Mouse (Mus musculus): Measurements from ENCODE around the gene Paqr9. TPM values are rescaled to one million over a fixed set of nuclear protein-coding genes. Genes with fewer than 3 reads are reported as not detected.
A peak's percentile ranks its signal among the peaks of the same experiment; 100 is the strongest.

Paqr9 gene
- polyA plus RNA-seq, 1 experiment from 2014 or later = 0.17 TPM

DNA sequence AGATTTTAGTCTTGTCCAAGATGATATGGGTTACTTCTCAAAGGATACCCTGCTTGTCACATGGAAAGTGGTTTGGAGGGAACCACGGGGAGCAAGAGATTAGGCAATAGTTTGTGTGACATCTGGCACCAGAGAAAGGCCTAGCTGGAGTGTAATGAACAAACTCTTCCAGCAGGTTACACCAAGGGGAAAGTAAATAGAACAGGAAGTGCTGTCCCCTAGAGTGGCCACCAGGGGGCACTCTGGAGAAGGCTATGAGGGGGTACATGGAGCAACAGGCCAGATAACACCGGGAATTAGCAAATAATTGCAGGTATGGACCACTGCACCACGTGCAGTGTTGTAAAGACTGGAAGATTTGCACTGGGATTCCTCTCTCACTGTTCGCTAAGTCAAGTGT lies 19.0 kb upstream of the Paqr9 start:
- H3K4me3 ChIP-seq (ENCODE audit: low read depth, low read length) = no peak overlapping the region
- 56% methylated on average over 4 of the region's 4 CpGs for WGBS
- no peak overlapping the region for H3K4me2 ChIP-seq (ENCODE audit: low read depth, severe bottlenecking)
- no peaks in the 10 kb centered on the region for H3K9me3 ChIP-seq (ENCODE audit: control insufficient read depth, low read length)
- H3K36me3 ChIP-seq (ENCODE audit: control insufficient read depth, insufficient read depth, low read length) = no peaks in the 10 kb centered on the region
- no peaks in the 10 kb centered on the region for H3K4me1 ChIP-seq (ENCODE audit: control insufficient read depth, insufficient read depth, low read length)
- no peak overlapping the region for H3K9ac ChIP-seq (ENCODE audit: low read length)
- H3K27ac ChIP-seq (replicated peaks; ENCODE audit: low read depth, low read length) = no peak overlapping the region
- ATAC-seq (ENCODE audit: insufficient number of reproducible peaks, low FRiP score, low TSS enrichment, low read depth) (no peak), DNase-seq (ENCODE audit: low spot score) (peak; percentile 70)
- H3K27me3 ChIP-seq (ENCODE audit: control insufficient read depth, insufficient read depth, low read length) = no peaks in the 10 kb centered on the region

GRCm38 (mm10) chr9:95541208-95541607 lies 18.2 kb upstream of the Paqr9 start:
- Histone ChIP-seq H3K27me3 (ENCODE audit: control insufficient read depth, insufficient read depth, low read length) (no peaks in the 10 kb centered on the region), H3K27ac (replicated peaks; ENCODE audit: low read depth, low read length) (no peak overlapping the region), H3K9me3 (ENCODE audit: control insufficient read depth, low read length) (no peaks in the 10 kb centered on the region), H3K4me2 (ENCODE audit: low read depth, severe bottlenecking) (no peak overlapping the region), H3K4me3 (ENCODE audit: low read depth, low read length) (no peak overlapping the region), H3K4me1 (ENCODE audit: control insufficient read depth, insufficient read depth, low read length) (no peaks in the 10 kb centered on the region), H3K9ac (ENCODE audit: low read length) (no peak overlapping the region), H3K36me3 (ENCODE audit: control insufficient read depth, insufficient read depth, low read length) (no peaks in the 10 kb centered on the region)
- ATAC-seq (ENCODE audit: insufficient number of reproducible peaks, low FRiP score, low TSS enrichment, low read depth) = no peak
- DNase-seq (ENCODE audit: low spot score) = no peak

- no peaks in the 10 kb centered on the region for H3K4me1 ChIP-seq (ENCODE audit: control insufficient read depth, insufficient read depth, low read length)
- H3K4me3 ChIP-seq (ENCODE audit: low read depth, low read length) = no peak overlapping the region
- no peak overlapping the region for H3K9ac ChIP-seq (ENCODE audit: low read length)
- DNase-seq (ENCODE audit: low spot score) = no peak
- ATAC-seq (ENCODE audit: insufficient number of reproducible peaks, low FRiP score, low TSS enrichment, low read depth) = no peak
- no peaks in the 10 kb centered on the region for H3K9me3 ChIP-seq (ENCODE audit: control insufficient read depth, low read length)
- WGBS = 77% methylated on average over 15 of the region's 15 CpGs
- no peaks in the 10 kb centered on the region for H3K27me3 ChIP-seq (ENCODE audit: control insufficient read depth, insufficient read depth, low read length)
- H3K27ac ChIP-seq (replicated peaks; ENCODE audit: low read depth, low read length) = no peak overlapping the region
- no peaks in the 10 kb centered on the region for H3K36me3 ChIP-seq (ENCODE audit: control insufficient read depth, insufficient read depth, low read length)
- no peak overlapping the region for H3K4me2 ChIP-seq (ENCODE audit: low read depth, severe bottlenecking)
Observed at GRCm38 (mm10) chr9:95541650-95542432, 17.6 kb upstream of the Paqr9 start.

DNA sequence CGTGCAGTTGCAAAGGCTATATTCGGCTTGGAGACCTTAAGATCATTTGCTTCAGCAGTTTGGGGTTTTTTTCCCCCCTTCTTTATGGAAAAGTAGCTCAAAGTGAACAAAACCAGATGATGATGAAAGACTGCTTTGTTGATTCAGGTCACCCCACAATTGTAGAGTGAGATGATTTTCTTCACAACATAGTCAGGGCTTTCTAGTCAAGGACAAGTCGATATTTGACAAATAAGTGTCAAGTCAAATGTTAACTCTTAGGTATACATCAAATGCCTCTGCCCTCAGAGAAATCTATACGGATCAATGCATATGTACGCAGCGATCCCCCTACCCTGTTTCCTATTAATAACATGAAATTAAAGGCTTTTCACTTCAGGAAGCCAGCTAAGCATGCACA lies 17.0 kb upstream of the Paqr9 start:
- Histone ChIP-seq H3K9me3 (ENCODE audit: control insufficient read depth, low read length) (no peaks in the 10 kb centered on the region), H3K27me3 (ENCODE audit: control insufficient read depth, insufficient read depth, low read length) (no peaks in the 10 kb centered on the region), H3K36me3 (ENCODE audit: control insufficient read depth, insufficient read depth, low read length) (no peaks in the 10 kb centered on the region), H3K4me1 (ENCODE audit: control insufficient read depth, insufficient read depth, low read length) (no peaks in the 10 kb centered on the region), H3K4me3 (ENCODE audit: low read depth, low read length) (no peak overlapping the region), H3K9ac (ENCODE audit: low read length) (no peak overlapping the region), H3K27ac (replicated peaks; ENCODE audit: low read depth, low read length) (no peak overlapping the region), H3K4me2 (ENCODE audit: low read depth, severe bottlenecking) (no peak overlapping the region)
- DNase-seq (ENCODE audit: low spot score) (no peak), ATAC-seq (ENCODE audit: insufficient number of reproducible peaks, low FRiP score, low TSS enrichment, low read depth) (no peak)
- WGBS = 81% methylated on average over 6 of the region's 6 CpGs

- no peak for ATAC-seq (ENCODE audit: insufficient number of reproducible peaks, low FRiP score, low TSS enrichment, low read depth)
Observed at GRCm38 (mm10) chr9:95544598-95544997, 14.9 kb upstream of the Paqr9 start.

GRCm38 (mm10) chr9:95546679-95547078 lies 12.8 kb upstream of the Paqr9 start:
- no peak overlapping the region for H3K4me3 ChIP-seq (ENCODE audit: low read depth, low read length)
- H3K27ac ChIP-seq (replicated peaks; ENCODE audit: low read depth, low read length) = no peak overlapping the region
- no peaks in the 10 kb centered on the region for H3K9me3 ChIP-seq (ENCODE audit: control insufficient read depth, low read length)
- H3K4me1 ChIP-seq (ENCODE audit: control insufficient read depth, insufficient read depth, low read length) = no peaks in the 10 kb centered on the region
- DNase-seq (ENCODE audit: low spot score) (no peak), ATAC-seq (ENCODE audit: insufficient number of reproducible peaks, low FRiP score, low TSS enrichment, low read depth) (no peak)
- no peaks in the 10 kb centered on the region for H3K36me3 ChIP-seq (ENCODE audit: control insufficient read depth, insufficient read depth, low read length)
- H3K9ac ChIP-seq (ENCODE audit: low read length) = no peak overlapping the region
- no peaks in the 10 kb centered on the region for H3K27me3 ChIP-seq (ENCODE audit: control insufficient read depth, insufficient read depth, low read length)
- H3K4me2 ChIP-seq (ENCODE audit: low read depth, severe bottlenecking) = no peak overlapping the region
- WGBS = 77% methylated on average over 7 of the region's 7 CpGs

More at GRCm38 (mm10) chr9:95544598-95544997, 14.9 kb upstream of the Paqr9 start:
- no peak overlapping the region for H3K4me2 ChIP-seq (ENCODE audit: low read depth, severe bottlenecking)
- H3K9ac ChIP-seq (ENCODE audit: low read length) = no peak overlapping the region
- no peaks in the 10 kb centered on the region for H3K9me3 ChIP-seq (ENCODE audit: control insufficient read depth, low read length)
- no peak for DNase-seq (ENCODE audit: low spot score)
- H3K4me3 ChIP-seq (ENCODE audit: low read depth, low read length) = no peak overlapping the region
- H3K36me3 ChIP-seq (ENCODE audit: control insufficient read depth, insufficient read depth, low read length) = no peaks in the 10 kb centered on the region
- no peaks in the 10 kb centered on the region for H3K4me1 ChIP-seq (ENCODE audit: control insufficient read depth, insufficient read depth, low read length)
- no peak overlapping the region for H3K27ac ChIP-seq (replicated peaks; ENCODE audit: low read depth, low read length)
- WGBS = 90% methylated on average over 4 of the region's 4 CpGs
- no peaks in the 10 kb centered on the region for H3K27me3 ChIP-seq (ENCODE audit: control insufficient read depth, insufficient read depth, low read length)

- ATAC-seq (ENCODE audit: insufficient number of reproducible peaks, low FRiP score, low TSS enrichment, low read depth) = no peak
- DNase-seq (ENCODE audit: low spot score) = no peak
- Histone ChIP-seq H3K4me2 (ENCODE audit: low read depth, severe bottlenecking) (no peak overlapping the region), H3K9me3 (ENCODE audit: control insufficient read depth, low read length) (no peaks in the 10 kb centered on the region), H3K27ac (replicated peaks; ENCODE audit: low read depth, low read length) (no peak overlapping the region), H3K27me3 (ENCODE audit: control insufficient read depth, insufficient read depth, low read length) (no peaks in the 10 kb centered on the region), H3K4me1 (ENCODE audit: control insufficient read depth, insufficient read depth, low read length) (no peaks in the 10 kb centered on the region), H3K4me3 (ENCODE audit: low read depth, low read length) (no peak overlapping the region), H3K36me3 (ENCODE audit: control insufficient read depth, insufficient read depth, low read length) (no peaks in the 10 kb centered on the region), H3K9ac (ENCODE audit: low read length) (no peak overlapping the region)
- WGBS = 75% methylated on average over 15 of the region's 15 CpGs
Observed at GRCm38 (mm10) chr9:95549626-95550411, 9.6 kb upstream of the Paqr9 start.

- ATAC-seq (ENCODE audit: insufficient number of reproducible peaks, low FRiP score, low TSS enrichment, low read depth) (no peak), DNase-seq (ENCODE audit: low spot score) (no peak)
- WGBS = 63% methylated on average over 9 of the region's 9 CpGs
- H3K4me1 ChIP-seq (ENCODE audit: control insufficient read depth, insufficient read depth, low read length) = no peaks in the 10 kb centered on the region
- H3K9ac ChIP-seq (ENCODE audit: low read length) = no peak overlapping the region
- H3K4me3 ChIP-seq (ENCODE audit: low read depth, low read length) = no peak overlapping the region
- H3K36me3 ChIP-seq (ENCODE audit: control insufficient read depth, insufficient read depth, low read length) = no peaks in the 10 kb centered on the region
- no peak overlapping the region for H3K4me2 ChIP-seq (ENCODE audit: low read depth, severe bottlenecking)
- no peak overlapping the region for H3K27ac ChIP-seq (replicated peaks; ENCODE audit: low read depth, low read length)
- no peaks in the 10 kb centered on the region for H3K9me3 ChIP-seq (ENCODE audit: control insufficient read depth, low read length)
- no peaks in the 10 kb centered on the region for H3K27me3 ChIP-seq (ENCODE audit: control insufficient read depth, insufficient read depth, low read length)
Observed at GRCm38 (mm10) chr9:95550856-95551774, 8.3 kb upstream of the Paqr9 start.

Data from limb, embryonic 11.5 days (tissue).